Mouse (Mus musculus): ENCODE data around the gene Cemip. TPM values are rescaled to one million over a fixed set of nuclear protein-coding genes. Genes with fewer than 3 reads are reported as not detected.

The Cemip gene
- polyA plus RNA-seq (2012) = not detected in 2 replicates

GRCm38 (mm10) chr7:84086039-84086829, at the start of gene Cemip:
Gene Cemip (minus strand): TSS chr7:84086502.
- no peak for TF ChIP-seq GATA1 (IDR thresholded peaks at IDR 0.05; ENCODE audit: low read length)

GRCm38 (mm10) chr7:84132704-84133103, 46.4 kb upstream of the Cemip start:
- no peak for TF ChIP-seq GATA1 (IDR thresholded peaks at IDR 0.05; ENCODE audit: low read length)

GRCm38 (mm10) chr7:84131736-84132135, 45.4 kb upstream of the Cemip start:
- TF ChIP-seq GATA1 (IDR thresholded peaks at IDR 0.05; ENCODE audit: low read length) = no peak

- no peak for TF ChIP-seq GATA1 (IDR thresholded peaks at IDR 0.05; ENCODE audit: low read length)
These were observed 42.4 kb upstream of the Cemip start for GRCm38 (mm10) chr7:84128661-84129060.

- TF ChIP-seq GATA1 (IDR thresholded peaks at IDR 0.05; ENCODE audit: low read length) = no peak
These were observed 39.4 kb upstream of the Cemip start for GRCm38 (mm10) chr7:84125730-84126129.

- peak; percentile 76 for TF ChIP-seq GATA1 (IDR thresholded peaks at IDR 0.05; ENCODE audit: low read length)
These were observed 35.5 kb upstream of the Cemip start for GRCm38 (mm10) chr7:84121778-84122177.

- no peak for TF ChIP-seq GATA1 (IDR thresholded peaks at IDR 0.05; ENCODE audit: low read length)
These were observed 33.9 kb upstream of the Cemip start for GRCm38 (mm10) chr7:84120142-84120760.

- no peak for TF ChIP-seq GATA1 (IDR thresholded peaks at IDR 0.05; ENCODE audit: low read length)
These were observed 33.2 kb upstream of the Cemip start for GRCm38 (mm10) chr7:84119216-84120105.

GRCm38 (mm10) chr7:84117543-84118122, 31.3 kb upstream of the Cemip start:
- TF ChIP-seq GATA1 (IDR thresholded peaks at IDR 0.05; ENCODE audit: low read length) = no peak

GRCm38 (mm10) chr7:84116621-84117542, 30.6 kb upstream of the Cemip start:
- no peak for TF ChIP-seq GATA1 (IDR thresholded peaks at IDR 0.05; ENCODE audit: low read length)

- no peak for TF ChIP-seq GATA1 (IDR thresholded peaks at IDR 0.05; ENCODE audit: low read length)
These were observed 29.1 kb upstream of the Cemip start for GRCm38 (mm10) chr7:84115385-84115784.

GRCm38 (mm10) chr7:84114775-84115174, 28.5 kb upstream of the Cemip start:
- no peak for TF ChIP-seq GATA1 (IDR thresholded peaks at IDR 0.05; ENCODE audit: low read length)

- TF ChIP-seq GATA1 (IDR thresholded peaks at IDR 0.05; ENCODE audit: low read length) = no peak
These were observed 26.7 kb upstream of the Cemip start for GRCm38 (mm10) chr7:84113035-84113390.

- TF ChIP-seq GATA1 (IDR thresholded peaks at IDR 0.05; ENCODE audit: low read length) = no peak
These were observed 26.2 kb upstream of the Cemip start for GRCm38 (mm10) chr7:84112351-84113034.

Data from G1E-ER4 (cell line).